Mouse (Mus musculus) thymus, adult 2 months (tissue): ENCODE data around the gene Retreg2.

Experiments
- CTCF ChIP-seq: fragments of 200-500 bp; IDR thresholded peaks from 2 replicates; pipeline ENCODE4 v1.5.1; 2012; ENCODE audit warnings: mild to moderate bottlenecking, control low read depth, low read length, moderate library complexity, borderline replicate concordance; ENCODE audit not compliant: control insufficient read depth, poor library complexity, insufficient read depth; ENCODE audit errors: extremely low read depth
- POLR2A ChIP-seq: fragments of 200-500 bp; IDR thresholded peaks from 2 replicates; pipeline ENCODE4 v1.6.1; 2012; ENCODE audit warnings: mild to moderate bottlenecking, low read length, control low read depth, moderate library complexity; ENCODE audit not compliant: control insufficient read depth, poor library complexity, insufficient read depth; ENCODE audit errors: extremely low read depth

- TF ChIP-seq POLR2A (0 out of 2 replicates have a peak, but pooled peaks have one; percentile 25), CTCF (no peak)
These were observed 26.2 kb downstream of the Retreg2 start, which contains the start of gene Zfand2b for GRCm38 (mm10) chr1:75168472-75169464.
